Mouse (Mus musculus) intestine, embryonic 16.5 days (tissue): ENCODE data around the gene Ppard. TPM values are rescaled to one million over a fixed set of nuclear protein-coding genes. Genes with fewer than 3 reads are reported as not detected.
"Not testable (repeated sequence)": the region's sequence is repeated elsewhere in the genome, so short reads cannot be mapped to it uniquely, and the experiment has no call there.

ENCODE experiments used
- ATAC-seq: fragments of 200-750 bp; cut with Nextera tagmentation; 2 replicates; pipeline ENCODE4 v1.8.0; 2017; ENCODE audit warnings: moderate TSS enrichment, moderate library complexity
- H3K27ac ChIP-seq: fragments of 300-500 bp; sonication (generic); 2 replicates; pipeline ENCODE4 v1.5.1; 2014; ENCODE audit warnings: mild to moderate bottlenecking, low read length
- H3K27me3 ChIP-seq: fragments of 300-500 bp; sonication (generic); replicated peaks from 2 replicates; pipeline ENCODE4 v1.6.1; 2014; ENCODE audit warnings: low read length, control low read depth, mixed read lengths; ENCODE audit not compliant: control insufficient read depth, insufficient read depth
- H3K36me3 ChIP-seq: fragments of 300-500 bp; sonication (generic); 2 replicates; pipeline ENCODE4 v1.6.1; 2014; ENCODE audit warnings: low read length, control low read depth; ENCODE audit not compliant: control insufficient read depth, insufficient read depth
- H3K4me1 ChIP-seq: fragments of 300-500 bp; sonication (generic); 2 replicates; pipeline ENCODE4 v1.6.1; 2014; ENCODE audit warnings: low read length, control low read depth, mixed read lengths; ENCODE audit not compliant: control insufficient read depth, insufficient read depth
- H3K4me2 ChIP-seq: fragments of 300-500 bp; sonication (generic); 2 replicates; pipeline ENCODE4 v1.6.1; 2014; ENCODE audit warnings: low read depth, low read length, control low read depth
- H3K4me3 ChIP-seq: fragments of 300-500 bp; sonication (generic); 2 replicates; pipeline ENCODE4 v1.5.1; 2014; ENCODE audit warnings: mild to moderate bottlenecking, low read length
- H3K9ac ChIP-seq: fragments of 300-500 bp; sonication (generic); 2 replicates; pipeline ENCODE4 v1.6.1; 2014; ENCODE audit warnings: low read depth, low read length
- H3K9me3 ChIP-seq: fragments of 300-500 bp; sonication (generic); 2 replicates; pipeline ENCODE4 v1.6.1; 2016; ENCODE audit warnings: low read length, control low read depth; ENCODE audit not compliant: control insufficient read depth
- WGBS: fragments of 180-500 bp; shearing (Covaris S2); extraction: QIAGEN DNeasy Blood & Tissue Kit; methylation state at CpG from one replicate; pipeline ENCODE4 v1.1.7; 2014; 5-methylcytosine and 5-hydroxymethylcytosine counted together
- polyA plus RNA-seq: library from polyadenylated mRNA; unstranded; fragments of >200 nt; fragmentation: Nextera tagmentation; extraction: Ambion mirVana; gene quantifications from 2 replicates; pipeline ENCODE4 v1.2.1, GENCODE M21; 2015

Ppard gene
- polyA plus RNA-seq, 1 experiment from 2014 or later = 2.2 TPM

DNA sequence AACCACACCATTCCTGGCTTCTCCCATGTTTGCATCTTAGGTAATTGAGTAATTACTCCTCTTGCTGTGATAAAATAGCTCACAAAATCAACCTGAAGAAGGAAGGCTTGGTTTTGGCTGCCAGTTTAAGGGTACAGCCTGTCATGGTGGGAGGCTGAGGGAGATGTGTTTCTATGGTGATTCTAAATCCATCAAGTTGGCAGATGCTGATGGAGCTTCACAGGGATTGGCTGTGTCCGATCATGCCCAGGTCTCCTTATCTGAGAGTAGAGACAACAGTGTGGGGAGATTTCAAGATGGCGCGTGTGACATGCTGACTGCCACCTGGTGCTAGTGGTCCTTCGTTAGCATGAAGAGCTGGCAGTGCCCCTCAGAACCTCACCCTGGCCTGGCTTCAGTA lies 89.2 kb downstream of the Ppard start:
- no peak overlapping the region for H3K9ac ChIP-seq
- ATAC-seq = no peak
- H3K4me1 ChIP-seq = no peaks in the 10 kb centered on the region
- 93% methylated on average over 4 of the region's 4 CpGs for WGBS
- no peaks in the 10 kb centered on the region; the same call in 1 of the 2 replicates for H3K9me3 ChIP-seq
- H3K27me3 ChIP-seq = no peaks in the 10 kb centered on the region
- H3K4me2 ChIP-seq = no peak overlapping the region
- H3K36me3 ChIP-seq = peaks cover 4% of the 10 kb centered on the region; the same call in 1 of the 2 replicates
- no peak overlapping the region for H3K27ac ChIP-seq
- H3K4me3 ChIP-seq = no peak overlapping the region

- Histone ChIP-seq H3K27ac (no peak overlapping the region), H3K9ac (no peak overlapping the region), H3K36me3 (no peaks in the 10 kb centered on the region), H3K4me3 (no peak overlapping the region), H3K9me3 (no peaks in the 10 kb centered on the region; the same call in 1 of the 2 replicates), H3K4me1 (peaks cover 15% of the 10 kb centered on the region), H3K27me3 (no peaks in the 10 kb centered on the region), H3K4me2 (no peak overlapping the region)
- 84% methylated on average over 8 of the region's 8 CpGs for WGBS
- no peak for ATAC-seq
Observed at GRCm38 (mm10) chr17:28323786-28324185, 91.3 kb downstream of the Ppard start.

GRCm38 (mm10) chr17:28324416-28324815 lies 91.9 kb downstream of the Ppard start:
- not testable (repeated sequence) for H3K4me2 ChIP-seq, H3K27me3 ChIP-seq, H3K9ac ChIP-seq, H3K36me3 ChIP-seq, H3K27ac ChIP-seq, H3K4me3 ChIP-seq, H3K9me3 ChIP-seq, ATAC-seq
- 93% methylated on average over 7 of the region's 7 CpGs for WGBS
- H3K4me1 ChIP-seq = peaks cover 15% of the 10 kb centered on the region

GRCm38 (mm10) chr17:28325751-28326150 lies 93.3 kb downstream of the Ppard start:
- Histone ChIP-seq H3K27me3 (no peaks in the 10 kb centered on the region), H3K9me3 (no peaks in the 10 kb centered on the region; the same call in 1 of the 2 replicates), H3K36me3 (no peaks in the 10 kb centered on the region), H3K27ac (no peak overlapping the region), H3K9ac (0 out of 2 replicates have a peak overlapping the region, but pooled peaks have one; percentile 19), H3K4me2 (no peak overlapping the region), H3K4me3 (no peak overlapping the region), H3K4me1 (peaks cover 19% of the 10 kb centered on the region)
- no peak for ATAC-seq
- WGBS = 93% methylated on average over 8 of the region's 8 CpGs

DNA sequence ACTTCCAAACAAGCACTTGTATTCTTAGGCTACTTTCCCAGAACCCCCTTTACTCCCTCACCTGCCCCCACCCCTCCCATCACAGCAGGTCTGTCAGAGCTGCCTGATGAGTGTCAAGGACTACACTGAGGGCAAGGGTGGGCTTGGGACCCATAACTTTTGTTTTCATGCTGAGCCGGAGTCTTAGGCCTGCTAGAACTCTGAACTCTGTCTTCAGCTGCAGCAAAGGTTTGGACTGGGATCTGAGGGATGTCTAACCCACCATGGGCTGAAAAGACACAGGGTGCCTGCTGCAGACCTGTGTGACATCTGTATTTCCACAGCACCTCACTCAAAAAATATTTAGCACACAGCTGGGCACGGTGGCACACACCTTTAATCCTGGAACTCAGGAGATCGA lies 94.5 kb downstream of the Ppard start:
- no peak overlapping the region; the same call in 1 of the 2 replicates for H3K4me2 ChIP-seq
- H3K27ac ChIP-seq = peak overlapping the region; percentile 97
- H3K9ac ChIP-seq = peak overlapping the region; percentile 80
- H3K9me3 ChIP-seq = no peaks in the 10 kb centered on the region; the same call in 1 of the 2 replicates
- ATAC-seq = no peak
- WGBS = 81% methylated on average over 3 of the region's 3 CpGs
- H3K4me1 ChIP-seq = peaks cover 28% of the 10 kb centered on the region
- peaks cover 5% of the 10 kb centered on the region; the same call in 1 of the 2 replicates for H3K36me3 ChIP-seq
- no peaks in the 10 kb centered on the region for H3K27me3 ChIP-seq
- no peak overlapping the region for H3K4me3 ChIP-seq

- Histone ChIP-seq H3K27me3 (no peaks in the 10 kb centered on the region), H3K9me3 (no peaks in the 10 kb centered on the region; the same call in 1 of the 2 replicates), H3K4me3 (peak overlapping the region; percentile 98), H3K9ac (peak overlapping the region; percentile 80), H3K27ac (peak overlapping the region; percentile 97), H3K4me2 (peak overlapping the region; percentile 73), H3K4me1 (peaks cover 36% of the 10 kb centered on the region), H3K36me3 (peaks cover 10% of the 10 kb centered on the region; the same call in 1 of the 2 replicates)
- ATAC-seq = peak; percentile 59
- 7% methylated on average over 22 of the region's 22 CpGs for WGBS
Observed at GRCm38 (mm10) chr17:28327673-28328325, 95.3 kb downstream of the Ppard start.

GRCm38 (mm10) chr17:28328366-28328928 lies 95.9 kb downstream of the Ppard start, which contains the start of gene Rpl10a:
TSS of gene Rpl10a (plus strand) at chr17:28328471.
- peak within 1 kb of the TSS; percentile 97 for H3K27ac ChIP-seq
- peak within 1 kb of the TSS; percentile 98 for H3K4me3 ChIP-seq
- H3K9me3 ChIP-seq = no peaks in the 10 kb centered on the region; the same call in 1 of the 2 replicates
- peaks cover 11% of the 10 kb centered on the region; the same call in 1 of the 2 replicates for H3K36me3 ChIP-seq
- H3K9ac ChIP-seq = peak within 1 kb of the TSS; percentile 99
- WGBS = under 1% methylated on average over 67 of the region's 67 CpGs
- H3K4me1 ChIP-seq = peaks cover 42% of the 10 kb centered on the region
- H3K27me3 ChIP-seq = no peaks in the 10 kb centered on the region
- peak within 1 kb of the TSS; percentile 73 for H3K4me2 ChIP-seq
- ATAC-seq = peak; percentile 88

- H3K27ac ChIP-seq = peak overlapping the region; percentile 97
- ATAC-seq = peak; percentile 1; the same call in 1 of the 2 replicates
- no peaks in the 10 kb centered on the region; the same call in 1 of the 2 replicates for H3K9me3 ChIP-seq
- WGBS = 0% methylated on average over 25 of the region's 25 CpGs
- no peaks in the 10 kb centered on the region for H3K27me3 ChIP-seq
- peak overlapping the region; percentile 98 for H3K4me3 ChIP-seq
- peak overlapping the region; percentile 56 for H3K4me2 ChIP-seq
- peaks cover 15% of the 10 kb centered on the region; the same call in 1 of the 2 replicates for H3K36me3 ChIP-seq
- peaks cover 46% of the 10 kb centered on the region for H3K4me1 ChIP-seq
- H3K9ac ChIP-seq = peak overlapping the region; percentile 99
Observed at GRCm38 (mm10) chr17:28328946-28329345, 96.4 kb downstream of the Ppard start.

DNA sequence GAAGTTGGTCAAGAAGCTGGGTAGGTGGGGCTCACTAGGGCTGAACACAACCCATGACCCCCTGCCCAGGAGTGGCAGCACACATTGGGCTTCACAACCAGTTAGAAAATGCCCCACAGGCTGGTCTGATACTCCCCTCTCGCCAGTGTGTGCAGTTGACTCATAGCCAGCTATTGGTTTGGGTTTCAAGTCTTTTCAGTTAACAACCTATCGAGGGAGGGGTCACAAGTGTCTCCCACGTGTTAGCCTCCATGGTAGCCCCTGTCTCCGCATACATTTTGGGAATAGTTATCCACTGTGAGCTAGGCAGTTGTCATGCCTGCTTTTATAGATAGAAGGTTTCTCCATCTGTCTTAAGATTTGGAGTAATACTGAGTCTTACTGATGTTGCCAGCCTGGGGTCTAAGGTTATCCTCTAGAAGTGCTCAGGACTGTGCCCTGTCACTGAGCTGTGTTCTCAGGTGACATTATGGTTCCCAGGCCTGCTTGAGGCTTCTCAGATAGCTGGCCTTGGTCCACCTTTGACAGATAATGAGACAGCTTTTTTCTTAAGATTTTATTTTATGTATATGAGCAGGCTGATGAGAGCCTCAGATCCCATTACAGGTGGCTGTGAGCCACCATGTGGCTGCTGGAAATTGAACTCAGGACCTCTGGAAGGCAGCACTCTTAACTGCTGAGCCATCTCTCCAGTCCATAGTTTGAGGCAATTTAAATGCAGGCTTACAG lies 97.2 kb downstream of the Ppard start:
- H3K9me3 ChIP-seq = no peaks in the 10 kb centered on the region
- H3K4me1 ChIP-seq = peaks cover 51% of the 10 kb centered on the region
- ATAC-seq = no peak
- H3K27ac ChIP-seq = peak overlapping the region; percentile 97
- H3K27me3 ChIP-seq = no peaks in the 10 kb centered on the region
- peak overlapping the region; percentile 56 for H3K4me2 ChIP-seq
- peaks cover 15% of the 10 kb centered on the region; the same call in 1 of the 2 replicates for H3K36me3 ChIP-seq
- H3K9ac ChIP-seq = peak overlapping the region; percentile 99
- H3K4me3 ChIP-seq = peak overlapping the region; percentile 98
- WGBS = 8% methylated on average over 4 of the region's 4 CpGs
